In the genomic region with DNA sequence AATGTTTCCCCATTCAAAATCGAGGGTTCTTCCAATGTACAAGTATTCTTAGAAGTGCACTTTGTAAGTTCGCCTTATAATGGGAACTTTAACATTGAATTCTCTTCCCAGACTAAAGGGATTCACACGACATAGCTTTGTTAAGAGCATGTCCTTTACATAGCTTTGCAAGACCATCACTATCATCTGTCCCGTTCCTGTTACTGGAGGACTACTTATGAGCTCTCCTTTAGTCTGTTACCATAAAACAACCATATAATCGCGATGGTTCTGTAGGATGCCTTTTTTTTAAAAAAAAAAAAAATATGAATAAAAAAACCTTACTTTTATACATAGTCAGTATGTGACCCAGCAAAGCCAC, we compare ENCODE assay signal across 8 mouse cellular contexts. TPM values are rescaled to one million over a fixed set of nuclear protein-coding genes. Genes with fewer than 3 reads are reported as not detected.
DNase-seq lines count a peak whose midpoint lies in the region; ATAC-seq and TF ChIP-seq lines count a peak whose summit lies in the region.

No protein-coding gene starts in this region.

- H3K27me3 ChIP-seq in embryonic facial prominence, embryonic 14.5 days (replicated peaks; ENCODE audit: control insufficient read depth, insufficient read depth, low read length) = no peaks in the 10 kb centered on the region
- H3K27me3 ChIP-seq in limb, embryonic 10.5 days (ENCODE audit: low read depth, poor library complexity, severe bottlenecking) = no peaks in the 10 kb centered on the region
- no peaks in the 10 kb centered on the region for H3K27me3 ChIP-seq in neural tube, embryonic 14.5 days (ENCODE audit: control insufficient read depth, insufficient read depth, low read length)

- peak; percentile 34; the same call in 1 of the 2 replicates for ATAC-seq in embryonic facial prominence, embryonic 14.5 days (ENCODE audit: low read depth)
- peak; percentile 32; the same call in 1 of the 2 replicates for ATAC-seq in neural tube, embryonic 14.5 days (ENCODE audit: low read depth)

- peaks cover 6% of the 10 kb centered on the region; the same call in 1 of the 2 replicates for H3K36me3 ChIP-seq in embryonic facial prominence, embryonic 14.5 days (ENCODE audit: control insufficient read depth, insufficient read depth, low read length)
- H3K36me3 ChIP-seq in limb, embryonic 10.5 days = peaks cover 6% of the 10 kb centered on the region
- H3K36me3 ChIP-seq in neural tube, embryonic 14.5 days (ENCODE audit: control insufficient read depth, insufficient read depth, low read length) = 0 out of 2 replicates have a peak, but pooled peaks cover 5% of the 10 kb centered on the region

- peaks cover 11% of the 10 kb centered on the region for H3K4me1 ChIP-seq in embryonic facial prominence, embryonic 14.5 days (ENCODE audit: control insufficient read depth, insufficient read depth, low read length)
- H3K4me1 ChIP-seq in limb, embryonic 10.5 days = peaks cover 13% of the 10 kb centered on the region
- peaks cover 10% of the 10 kb centered on the region; the same call in 1 of the 2 replicates for H3K4me1 ChIP-seq in neural tube, embryonic 14.5 days (ENCODE audit: control insufficient read depth, insufficient read depth, low read length)

- peak overlapping the region; percentile 94 for H3K4me3 ChIP-seq in left cerebral cortex, adult 2 months
- H3K4me3 ChIP-seq in embryonic facial prominence, embryonic 14.5 days (ENCODE audit: low read depth, low read length) = peak overlapping the region; percentile 97
- peak overlapping the region; percentile 93 for H3K4me3 ChIP-seq in limb, embryonic 10.5 days
- H3K4me3 ChIP-seq in neural tube, embryonic 14.5 days (ENCODE audit: low read depth, low read length) = peak overlapping the region; percentile 97

- peak overlapping the region; percentile 90 for H3K27ac ChIP-seq in left cerebral cortex, adult 2 months
- peak overlapping the region; percentile 79 for H3K27ac ChIP-seq in embryonic facial prominence, embryonic 14.5 days (replicated peaks; ENCODE audit: low read depth, low read length)
- H3K27ac ChIP-seq in limb, embryonic 10.5 days = peak overlapping the region; percentile 87
- peak overlapping the region; percentile 58 for H3K27ac ChIP-seq in neural tube, embryonic 14.5 days (ENCODE audit: low read depth, low read length)

- no peak for TF ChIP-seq CTCF in left cerebral cortex, adult 2 months (IDR thresholded peaks at IDR 0.05)

- intact Hi-C loops in left cerebral cortex, adult 2 months (cut with DNase I) = no loop called here

- no peaks in the 10 kb centered on the region for H3K9me3 ChIP-seq in embryonic facial prominence, embryonic 14.5 days (ENCODE audit: control insufficient read depth, low read length)
- no peaks in the 10 kb centered on the region for H3K9me3 ChIP-seq in limb, embryonic 10.5 days (replicated peaks)
- H3K9me3 ChIP-seq in neural tube, embryonic 14.5 days (ENCODE audit: control insufficient read depth, low read length) = no peaks in the 10 kb centered on the region

- 27% methylated on average over 6 of the region's 6 CpGs for whole genome bisulfite sequencing in embryonic facial prominence, embryonic 14.5 days
- WGBS in limb, embryonic 10.5 days = 30% methylated on average over 6 of the region's 6 CpGs
- WGBS in neural tube, embryonic 14.5 days = 29% methylated on average over 6 of the region's 6 CpGs

- peak overlapping the region; percentile 86 for H3K4me2 ChIP-seq in embryonic facial prominence, embryonic 14.5 days (ENCODE audit: low read depth, low read length)
- peak overlapping the region; percentile 50 for H3K4me2 ChIP-seq in neural tube, embryonic 14.5 days (ENCODE audit: low read depth, low read length)

- DNase-seq in left cerebral cortex, adult 2 months (ENCODE audit: extremely low spot score in 1 of 2, low spot score in 2 of 2) = no peak
- no peak for DNase-seq in left cerebral cortex, adult 11 months (ENCODE audit: low spot score)
- DNase-seq in embryonic facial prominence, embryonic 14.5 days (ENCODE audit: low spot score) = no peak
- DNase-seq in limb, embryonic 10.5 days (ENCODE audit: low spot score) = no peak
- no peak for DNase-seq in layer of hippocampus, adult 9-11 months
- no peak for DNase-seq in natural killer cell, adult 2 months (ENCODE audit: low spot score in 2 of 2)
- no peak for DNase-seq in urinary bladder, postnatal 25 days (ENCODE audit: low spot score)

- peak overlapping the region; percentile 91 for H3K9ac ChIP-seq in embryonic facial prominence, embryonic 14.5 days (ENCODE audit: low read depth, low read length)
- H3K9ac ChIP-seq in neural tube, embryonic 14.5 days (replicated peaks; ENCODE audit: low read depth, low read length) = peak overlapping the region; percentile 92

RNA-seq across cellular contexts. Expression of a gene that starts 0.4 kb away (rescaled TPM):
- total RNA-seq in left cerebral cortex, adult 2 months (2021) = 10 to 100 TPM; 50.9 to 51.1 TPM
- 30.2 and 33.4 TPM in 2 replicates for polyA plus RNA-seq in embryonic facial prominence, embryonic 14.5 days (2014; fragmentation: Nextera tagmentation; extraction: Ambion mirVana)
- polyA plus RNA-seq in limb, embryonic 10.5 days (2016; fragmentation: Nextera tagmentation; extraction: Ambion mirVana) = 38.9 and 44.6 TPM in 2 replicates
- polyA plus RNA-seq in neural tube, embryonic 14.5 days (2014; fragmentation: Nextera tagmentation; extraction: Ambion mirVana) = 31.9 and 41.9 TPM in 2 replicates

RNA-seq across cellular contexts. Expression of a gene that starts 52.1 kb away (rescaled TPM):
- 10 to 100 TPM; 12.7 to 16.0 TPM for total RNA-seq in left cerebral cortex, adult 2 months (2021)
- 48.4 and 63.6 TPM in 2 replicates for polyA plus RNA-seq in embryonic facial prominence, embryonic 14.5 days (2014; fragmentation: Nextera tagmentation; extraction: Ambion mirVana)
- 81.8 and 98.6 TPM in 2 replicates for polyA plus RNA-seq in limb, embryonic 10.5 days (2016; fragmentation: Nextera tagmentation; extraction: Ambion mirVana)
- polyA plus RNA-seq in neural tube, embryonic 14.5 days (2014; fragmentation: Nextera tagmentation; extraction: Ambion mirVana) = 30.7 and 34.3 TPM in 2 replicates
